Mouse (Mus musculus): Measurements from ENCODE around the gene Spata2l.

Spata2l gene

GRCm38 (mm10) chr8:123193771-123194170 lies 42.3 kb downstream of the Spata2l start:
- no peak for DNase-seq

DNA sequence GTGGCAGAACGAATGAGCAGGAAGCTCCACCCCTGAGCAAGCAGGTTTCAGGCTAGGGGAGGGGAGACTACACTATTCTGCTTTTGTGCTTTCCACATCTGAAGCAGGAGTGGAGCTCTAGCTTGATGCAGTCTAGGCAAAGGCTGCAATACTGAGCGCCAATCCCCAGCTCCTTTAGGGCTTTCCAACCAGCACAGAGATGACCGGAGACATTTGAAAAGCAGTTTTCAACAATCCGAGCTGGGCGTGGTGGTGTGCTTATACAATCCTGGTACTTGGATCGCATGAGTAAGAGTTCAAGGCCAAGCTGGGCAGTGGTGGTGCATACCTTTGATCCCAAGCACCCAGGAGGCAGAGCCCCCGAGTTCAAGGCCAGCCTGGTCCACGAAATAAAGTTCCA lies 44.1 kb downstream of the Spata2l start:
- no peak for DNase-seq

GRCm38 (mm10) chr8:123190678-123191077 lies 45.4 kb downstream of the Spata2l start:
- peak; percentile 87 for DNase-seq

DNA sequence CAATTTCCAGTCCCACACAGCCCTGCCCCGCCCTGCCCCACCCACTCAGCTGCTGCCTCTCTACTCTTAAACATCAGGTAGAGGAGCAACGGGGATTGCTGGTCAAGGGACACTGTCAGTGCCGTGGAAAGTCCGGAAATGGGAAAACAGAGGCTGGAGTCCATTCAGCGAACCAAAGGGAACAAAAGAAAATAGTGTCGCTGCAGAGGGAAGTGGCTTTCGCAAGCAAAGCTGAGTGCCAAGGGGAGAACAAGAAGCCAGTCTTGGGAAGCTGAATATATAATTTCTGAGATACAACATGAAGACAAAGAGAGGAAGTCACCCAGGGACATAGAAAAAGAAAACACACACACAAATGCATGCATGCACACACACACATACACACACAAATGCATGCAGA lies 47.2 kb downstream of the Spata2l start:
- peak; percentile 25 for DNase-seq

DNA sequence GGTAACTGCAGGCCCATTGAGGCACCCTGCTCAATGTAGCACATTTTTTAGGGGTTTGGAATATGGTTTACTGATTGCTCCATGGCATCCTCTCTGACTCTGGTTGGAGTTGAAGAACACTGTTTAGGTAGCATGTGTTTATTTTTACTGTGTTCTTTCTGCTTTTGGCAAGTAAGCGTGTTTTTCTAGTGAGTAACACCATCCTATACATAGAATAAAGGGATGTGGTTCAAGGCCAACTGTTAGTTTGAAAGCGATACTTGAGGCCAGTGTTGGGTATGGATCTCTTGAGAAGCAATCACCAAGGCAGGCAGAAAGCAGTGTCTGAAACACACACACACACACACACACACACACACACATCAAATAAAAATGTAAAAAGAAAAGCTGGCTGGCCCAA lies 48.0 kb downstream of the Spata2l start:
- no peak for DNase-seq

GRCm38 (mm10) chr8:123185566-123186409 lies 50.2 kb downstream of the Spata2l start, which contains the start of gene Dpep1:
Dpep1 (plus strand) TSS chr8:123186242.
- DNase-seq: peak; percentile 78

DNA sequence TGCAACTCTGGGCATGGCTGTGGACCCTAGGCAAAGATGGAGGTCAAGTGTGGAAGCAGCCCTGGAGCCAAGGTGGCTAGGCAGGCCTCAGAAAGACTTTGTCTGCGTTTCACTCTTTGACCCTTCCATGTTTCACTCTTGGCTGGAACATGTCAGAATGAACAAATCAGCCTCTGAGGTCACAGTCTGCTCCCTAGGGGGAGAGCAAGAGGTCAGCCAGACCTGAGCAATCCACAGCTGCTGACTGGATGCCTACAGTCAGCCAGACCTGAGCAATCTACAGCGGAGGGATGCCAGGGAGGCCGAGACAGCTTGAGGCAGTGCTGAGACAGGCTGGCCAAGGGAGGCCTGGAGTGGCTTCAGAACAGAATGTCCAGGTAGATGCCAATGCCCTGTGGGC lies 54.6 kb downstream of the Spata2l start:
- DNase-seq: peak; percentile 52

All from lung, postnatal 36 days (tissue).